Mouse (Mus musculus): Measurements from ENCODE around the gene Galnt9. TPM values are rescaled to one million over a fixed set of nuclear protein-coding genes. Genes with fewer than 3 reads are reported as not detected.

Galnt9 gene
- polyA plus RNA-seq, 1 experiment, result 0.11 TPM

DNA sequence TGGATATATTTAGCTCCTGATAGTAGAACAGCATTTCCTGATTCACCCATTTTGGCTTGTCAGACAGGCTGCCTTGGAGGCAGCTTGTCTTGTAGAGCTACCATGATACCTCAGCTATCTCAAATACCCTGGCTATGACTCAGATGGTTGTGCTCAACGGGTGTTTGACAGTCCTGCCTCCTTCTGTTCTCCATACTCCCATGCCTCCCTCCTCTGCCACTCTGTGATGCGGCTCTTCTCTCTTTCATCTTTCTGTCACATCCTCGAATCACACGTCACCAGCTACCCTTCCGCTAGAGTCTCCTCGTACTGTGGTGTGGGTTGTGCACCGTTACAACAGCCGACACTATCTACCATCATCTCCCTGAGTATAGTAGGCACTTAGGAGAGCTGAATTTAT, 50.3 kb downstream of the Galnt9 start:
- no peak overlapping the region for H3K4me2 ChIP-seq (ENCODE audit: low read depth)
- TF ChIP-seq CEBPB (IDR thresholded peaks at IDR 0.05; ENCODE audit: insufficient read depth, poor library complexity, severe bottlenecking) (no peak), USF1 (IDR thresholded peaks at IDR 0.05; ENCODE audit: low read depth) (no peak), MAX (IDR thresholded peaks at IDR 0.05; ENCODE audit: low read depth) (no peak), TCF3 (IDR thresholded peaks at IDR 0.05; ENCODE audit: insufficient read length, low read depth) (no peak), MYOG (IDR thresholded peaks at IDR 0.05; ENCODE audit: control insufficient read depth in 1 of 3, insufficient read depth in 1 of 3, insufficient read length in 2 of 3, low read depth in 2 of 3) (no peak), MYOD1 (IDR thresholded peaks at IDR 0.05; ENCODE audit: control insufficient read depth in 1 of 3, insufficient read length in 2 of 3, low read depth in 2 of 3) (no peak), POLR2AphosphoS2 (IDR thresholded peaks at IDR 0.05; ENCODE audit: insufficient read length, low read depth) (no peak), TCF12 (IDR thresholded peaks at IDR 0.05; ENCODE audit: insufficient read depth, poor library complexity, severe bottlenecking) (no peak), SRF (IDR thresholded peaks at IDR 0.05; ENCODE audit: control insufficient read depth, insufficient read length, low read depth) (no peak), E2F4 (IDR thresholded peaks at IDR 0.05; ENCODE audit: insufficient read depth) (no peak), REST (IDR thresholded peaks at IDR 0.05; ENCODE audit: insufficient read depth, insufficient read length) (no peak), POLR2A (IDR thresholded peaks at IDR 0.05; ENCODE audit: insufficient read length, low read depth) (no peak)
- no peaks in the 10 kb centered on the region for H3K79me2 ChIP-seq (ENCODE audit: control insufficient read depth, insufficient read depth)
- H3ac ChIP-seq (ENCODE audit: control insufficient read depth, insufficient read length), result no peak overlapping the region
- no peak overlapping the region for H3K4me3 ChIP-seq
- no peaks in the 10 kb centered on the region for H3K36me3 ChIP-seq (ENCODE audit: control insufficient read depth, insufficient read depth)
- peaks cover 7% of the 10 kb centered on the region for H3K27me3 ChIP-seq (ENCODE audit: control insufficient read depth, insufficient read depth, insufficient read length)

GRCm38 (mm10) chr5:110595341-110595740, 51.2 kb downstream of the Galnt9 start:
- Histone ChIP-seq H3K27me3 (ENCODE audit: control insufficient read depth, insufficient read depth, insufficient read length) (peaks cover 7% of the 10 kb centered on the region), H3K79me2 (ENCODE audit: control insufficient read depth, insufficient read depth) (no peaks in the 10 kb centered on the region)

GRCm38 (mm10) chr5:110596086-110596780, 52.1 kb downstream of the Galnt9 start:
- Histone ChIP-seq H3K4me2 (ENCODE audit: low read depth) (no peak overlapping the region), H3K36me3 (ENCODE audit: control insufficient read depth, insufficient read depth) (no peaks in the 10 kb centered on the region), H3K27me3 (ENCODE audit: control insufficient read depth, insufficient read depth, insufficient read length) (peaks cover 7% of the 10 kb centered on the region), H3K4me3 (no peak overlapping the region), H3ac (ENCODE audit: control insufficient read depth, insufficient read length) (no peak overlapping the region), H3K79me2 (ENCODE audit: control insufficient read depth, insufficient read depth) (no peaks in the 10 kb centered on the region)
- TF ChIP-seq MYOG (IDR thresholded peaks at IDR 0.05; ENCODE audit: control insufficient read depth in 1 of 3, insufficient read depth in 1 of 3, insufficient read length in 2 of 3, low read depth in 2 of 3) (no peak), REST (IDR thresholded peaks at IDR 0.05; ENCODE audit: insufficient read depth, insufficient read length) (no peak), CEBPB (IDR thresholded peaks at IDR 0.05; ENCODE audit: insufficient read depth, poor library complexity, severe bottlenecking) (no peak), E2F4 (IDR thresholded peaks at IDR 0.05; ENCODE audit: insufficient read depth) (no peak), POLR2AphosphoS2 (IDR thresholded peaks at IDR 0.05; ENCODE audit: insufficient read length, low read depth) (no peak), TCF12 (IDR thresholded peaks at IDR 0.05; ENCODE audit: insufficient read depth, poor library complexity, severe bottlenecking) (no peak), POLR2A (IDR thresholded peaks at IDR 0.05; ENCODE audit: insufficient read length, low read depth) (no peak), USF1 (IDR thresholded peaks at IDR 0.05; ENCODE audit: low read depth) (no peak), MYOD1 (IDR thresholded peaks at IDR 0.05; ENCODE audit: control insufficient read depth in 1 of 3, insufficient read length in 2 of 3, low read depth in 2 of 3) (no peak), SRF (IDR thresholded peaks at IDR 0.05; ENCODE audit: control insufficient read depth, insufficient read length, low read depth) (no peak), MAX (IDR thresholded peaks at IDR 0.05; ENCODE audit: low read depth) (no peak), TCF3 (IDR thresholded peaks at IDR 0.05; ENCODE audit: insufficient read length, low read depth) (no peak)

More at GRCm38 (mm10) chr5:110595341-110595740, 51.2 kb downstream of the Galnt9 start:
- Histone ChIP-seq H3ac (ENCODE audit: control insufficient read depth, insufficient read length) (no peak overlapping the region), H3K4me3 (no peak overlapping the region), H3K36me3 (ENCODE audit: control insufficient read depth, insufficient read depth) (no peaks in the 10 kb centered on the region), H3K4me2 (ENCODE audit: low read depth) (no peak overlapping the region)
- no peak for TF ChIP-seq MAX (IDR thresholded peaks at IDR 0.05; ENCODE audit: low read depth)
- no peak for TF ChIP-seq E2F4 (IDR thresholded peaks at IDR 0.05; ENCODE audit: insufficient read depth)
- no peak for TF ChIP-seq MYOD1 (IDR thresholded peaks at IDR 0.05; ENCODE audit: control insufficient read depth in 1 of 3, insufficient read length in 2 of 3, low read depth in 2 of 3)
- TF ChIP-seq MYOG (IDR thresholded peaks at IDR 0.05; ENCODE audit: control insufficient read depth in 1 of 3, insufficient read depth in 1 of 3, insufficient read length in 2 of 3, low read depth in 2 of 3), result no peak
- no peak for TF ChIP-seq SRF (IDR thresholded peaks at IDR 0.05; ENCODE audit: control insufficient read depth, insufficient read length, low read depth)
- TF ChIP-seq USF1 (IDR thresholded peaks at IDR 0.05; ENCODE audit: low read depth), result no peak
- no peak for TF ChIP-seq CEBPB (IDR thresholded peaks at IDR 0.05; ENCODE audit: insufficient read depth, poor library complexity, severe bottlenecking)
- TF ChIP-seq POLR2A (IDR thresholded peaks at IDR 0.05; ENCODE audit: insufficient read length, low read depth), result no peak
- TF ChIP-seq POLR2AphosphoS2 (IDR thresholded peaks at IDR 0.05; ENCODE audit: insufficient read length, low read depth), result no peak
- no peak for TF ChIP-seq TCF3 (IDR thresholded peaks at IDR 0.05; ENCODE audit: insufficient read length, low read depth)
- no peak for TF ChIP-seq REST (IDR thresholded peaks at IDR 0.05; ENCODE audit: insufficient read depth, insufficient read length)
- TF ChIP-seq TCF12 (IDR thresholded peaks at IDR 0.05; ENCODE audit: insufficient read depth, poor library complexity, severe bottlenecking), result no peak

GRCm38 (mm10) chr5:110597502-110597901, 53.3 kb downstream of the Galnt9 start:
- H3K36me3 ChIP-seq (ENCODE audit: control insufficient read depth, insufficient read depth), result no peaks in the 10 kb centered on the region
- TF ChIP-seq POLR2AphosphoS2 (IDR thresholded peaks at IDR 0.05; ENCODE audit: insufficient read length, low read depth) (no peak), SRF (IDR thresholded peaks at IDR 0.05; ENCODE audit: control insufficient read depth, insufficient read length, low read depth) (no peak), MAX (IDR thresholded peaks at IDR 0.05; ENCODE audit: low read depth) (no peak), TCF3 (IDR thresholded peaks at IDR 0.05; ENCODE audit: insufficient read length, low read depth) (no peak), MYOG (IDR thresholded peaks at IDR 0.05; ENCODE audit: control insufficient read depth in 1 of 3, insufficient read depth in 1 of 3, insufficient read length in 2 of 3, low read depth in 2 of 3) (no peak)
- H3K4me2 ChIP-seq (ENCODE audit: low read depth), result no peak overlapping the region
- H3K27me3 ChIP-seq (ENCODE audit: control insufficient read depth, insufficient read depth, insufficient read length), result peaks cover 7% of the 10 kb centered on the region
- H3K79me2 ChIP-seq (ENCODE audit: control insufficient read depth, insufficient read depth), result no peaks in the 10 kb centered on the region
- no peak overlapping the region for H3ac ChIP-seq (ENCODE audit: control insufficient read depth, insufficient read length)
- no peak overlapping the region for H3K4me3 ChIP-seq

Measured in myocyte (in vitro differentiated cells).